Mouse (Mus musculus): ENCODE results near the gene Ttyh1. TPM values are rescaled to one million over a fixed set of nuclear protein-coding genes. Genes with fewer than 3 reads are reported as not detected.
A peak's percentile ranks its signal among the peaks of the same experiment; 100 is the strongest.

Gene Ttyh1
- polyA plus RNA-seq, 1 experiment from 2014 or later, result 2.6 TPM

DNA sequence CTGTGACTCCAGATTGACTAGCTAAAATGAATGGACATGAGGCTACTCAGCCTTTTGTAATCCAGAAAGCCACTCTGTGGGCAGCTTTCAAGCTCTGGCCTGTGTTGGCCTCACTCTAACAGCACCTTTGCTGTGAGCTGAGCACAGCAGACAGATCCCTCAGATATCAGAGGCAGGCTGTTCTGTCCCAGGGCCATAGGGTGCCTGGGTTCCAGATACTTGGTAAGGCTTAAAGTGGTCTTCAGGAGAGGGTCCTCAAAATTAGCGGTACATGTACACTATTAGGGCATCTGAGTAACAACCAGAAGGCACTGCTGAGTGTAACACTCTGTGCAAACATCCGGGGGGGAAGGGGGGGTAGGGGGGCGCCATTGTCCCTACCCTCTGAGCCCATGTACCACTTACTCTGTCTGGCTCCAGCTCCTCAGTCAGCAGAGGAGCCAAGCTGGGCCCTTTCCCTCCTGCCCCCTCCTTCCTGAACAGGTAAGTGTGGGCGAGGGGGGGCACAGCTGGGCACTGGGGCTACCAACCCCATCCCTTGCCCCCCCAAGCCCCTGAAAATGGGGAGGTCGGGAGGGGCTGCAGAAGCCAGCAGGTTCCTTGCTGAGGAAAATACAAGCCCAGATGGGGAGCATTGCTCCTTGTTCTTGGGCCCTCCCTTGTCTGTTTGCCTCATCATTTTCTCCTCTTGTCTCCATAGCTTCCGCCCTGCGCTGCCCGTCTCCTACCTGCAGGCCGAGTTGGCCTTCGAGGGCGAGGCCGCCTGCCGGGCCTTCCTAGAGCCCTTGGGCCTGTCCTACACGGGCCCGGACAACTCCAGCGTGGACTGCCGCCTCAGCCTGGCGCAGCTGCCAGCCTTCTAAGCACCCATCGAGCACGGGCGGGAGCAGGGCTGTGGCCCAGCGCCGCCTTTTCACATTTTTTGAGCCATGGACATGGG, 27.3 kb downstream of the Ttyh1 start:
- WGBS, result 88% methylated on average over 23 of the region's 23 CpGs
- Histone ChIP-seq H3K9me3 (no peaks in the 10 kb centered on the region), H3K27me3 (peaks cover 4% of the 10 kb centered on the region; the same call in 1 of the 2 replicates), H3K9ac (no peak overlapping the region), H3K4me2 (no peak overlapping the region), H3K36me3 (peaks cover 70% of the 10 kb centered on the region), H3K4me3 (no peak overlapping the region), H3K27ac (0 out of 2 replicates have a peak overlapping the region, but pooled peaks have one; percentile 11), H3K4me1 (peaks cover 35% of the 10 kb centered on the region)
- ATAC-seq (ENCODE audit: insufficient number of reproducible peaks, low FRiP score, low TSS enrichment, low read depth), result no peak

DNA sequence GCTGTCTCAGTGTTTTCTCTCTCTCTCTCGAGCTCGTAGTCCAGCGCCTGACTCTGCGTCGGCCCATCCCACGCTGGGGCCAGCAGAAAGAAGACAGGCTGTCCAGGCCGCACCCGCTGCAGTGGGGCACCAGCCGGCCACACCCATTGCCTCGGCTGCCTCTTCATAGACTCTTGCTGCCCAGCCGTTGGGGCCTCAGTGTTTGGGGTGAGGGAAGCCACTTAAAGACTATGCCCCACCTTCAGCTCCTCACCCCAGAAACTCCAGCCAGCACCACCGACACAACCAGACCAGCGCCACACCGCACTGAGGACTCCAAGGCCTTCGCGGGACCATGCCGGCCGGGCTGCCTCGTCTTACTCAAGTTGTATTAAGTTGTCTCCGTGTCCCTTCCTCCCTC, 28.2 kb downstream of the Ttyh1 start:
- H3K27me3 ChIP-seq, result peaks cover 6% of the 10 kb centered on the region; the same call in 1 of the 2 replicates
- H3K9ac ChIP-seq, result no peak overlapping the region
- no peaks in the 10 kb centered on the region for H3K9me3 ChIP-seq
- H3K4me1 ChIP-seq, result peaks cover 37% of the 10 kb centered on the region
- no peak overlapping the region for H3K4me2 ChIP-seq
- WGBS, result 83% methylated on average over 20 of the region's 20 CpGs
- no peak overlapping the region for H3K4me3 ChIP-seq
- no peak overlapping the region for H3K27ac ChIP-seq
- peaks cover 61% of the 10 kb centered on the region for H3K36me3 ChIP-seq
- no peak for ATAC-seq (ENCODE audit: insufficient number of reproducible peaks, low FRiP score, low TSS enrichment, low read depth)

DNA sequence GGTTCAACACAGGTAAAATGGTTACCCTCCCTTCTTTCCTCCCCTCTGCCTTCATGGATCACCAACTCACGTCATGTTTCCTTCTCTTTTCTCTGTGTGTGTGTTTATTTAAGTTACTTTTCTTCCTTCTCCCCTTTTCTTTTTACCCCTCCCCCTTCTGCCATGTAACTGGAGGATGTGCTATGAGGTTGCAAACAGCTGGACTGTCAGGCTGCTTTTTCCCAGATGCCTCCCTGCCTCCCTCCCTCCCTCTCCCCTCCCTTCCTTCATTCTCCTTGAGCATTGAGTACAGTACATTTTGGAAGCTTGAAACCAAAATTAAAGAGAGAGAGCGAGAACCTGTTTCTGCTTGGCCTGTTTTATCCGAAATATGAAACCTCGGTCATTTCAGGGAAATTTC, 28.6 kb downstream of the Ttyh1 start:
- Histone ChIP-seq H3K9ac (no peak overlapping the region), H3K27ac (peak overlapping the region; percentile 98), H3K36me3 (peaks cover 57% of the 10 kb centered on the region), H3K9me3 (no peaks in the 10 kb centered on the region), H3K4me3 (no peak overlapping the region; the same call in 1 of the 2 replicates), H3K4me1 (peaks cover 37% of the 10 kb centered on the region), H3K4me2 (0 out of 2 replicates have a peak overlapping the region, but pooled peaks have one; percentile 79), H3K27me3 (peaks cover 6% of the 10 kb centered on the region; the same call in 1 of the 2 replicates)
- 76% methylated on average over 4 of the region's 4 CpGs for WGBS
- ATAC-seq (ENCODE audit: insufficient number of reproducible peaks, low FRiP score, low TSS enrichment, low read depth), result no peak

DNA sequence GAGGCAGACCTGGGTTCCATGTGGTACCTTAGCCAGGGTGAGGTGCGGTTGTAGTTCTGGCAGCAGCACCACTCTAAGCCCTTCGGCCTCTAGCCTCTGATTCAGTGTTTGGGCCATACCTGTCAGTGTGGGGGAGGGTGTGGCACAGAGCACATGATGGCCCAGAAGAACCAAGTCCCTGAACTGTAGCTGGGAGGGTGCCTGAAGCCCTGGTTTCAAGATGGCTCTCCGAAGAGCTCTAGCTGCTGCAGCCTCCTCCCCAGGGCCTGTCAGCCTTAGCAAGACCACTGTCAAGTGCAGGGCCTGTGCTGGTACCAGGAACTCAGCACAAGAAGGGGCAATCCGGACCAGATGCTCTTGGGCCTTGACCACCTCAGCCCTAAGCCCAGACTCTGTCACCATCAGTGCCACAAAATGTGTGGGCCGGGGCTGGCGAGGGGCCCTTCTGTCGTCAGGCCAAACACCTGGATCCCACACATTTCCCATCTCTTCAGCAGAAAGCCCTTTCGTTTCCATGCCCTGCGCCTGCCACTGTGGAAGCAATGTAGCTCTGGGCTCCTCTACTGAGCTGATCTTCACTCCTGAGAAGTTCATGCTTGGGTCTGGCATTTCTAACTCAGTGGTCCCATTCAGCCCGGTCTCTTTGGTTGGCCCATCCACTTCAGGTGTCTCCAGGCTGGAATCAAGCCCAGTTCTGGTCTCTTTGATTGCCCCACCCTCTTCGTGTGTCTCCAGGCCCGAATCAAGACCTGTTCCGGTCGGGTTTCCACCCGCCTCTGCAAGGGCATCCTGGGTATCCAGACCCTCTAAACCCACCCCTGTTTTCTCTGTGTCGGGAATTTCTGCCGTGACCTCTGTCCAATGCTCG, 29.4 kb downstream of the Ttyh1 start:
- Histone ChIP-seq H3K27me3 (peaks cover 6% of the 10 kb centered on the region; the same call in 1 of the 2 replicates), H3K4me3 (peak overlapping the region; percentile 71), H3K9ac (peak overlapping the region; percentile 82), H3K27ac (peak overlapping the region; percentile 98), H3K4me1 (peaks cover 37% of the 10 kb centered on the region), H3K36me3 (peaks cover 49% of the 10 kb centered on the region), H3K4me2 (peak overlapping the region; percentile 79), H3K9me3 (no peaks in the 10 kb centered on the region)
- 25% methylated on average over 18 of the region's 18 CpGs for WGBS
- peak; percentile 26; the same call in 1 of the 2 replicates for ATAC-seq (ENCODE audit: insufficient number of reproducible peaks, low FRiP score, low TSS enrichment, low read depth)

DNA sequence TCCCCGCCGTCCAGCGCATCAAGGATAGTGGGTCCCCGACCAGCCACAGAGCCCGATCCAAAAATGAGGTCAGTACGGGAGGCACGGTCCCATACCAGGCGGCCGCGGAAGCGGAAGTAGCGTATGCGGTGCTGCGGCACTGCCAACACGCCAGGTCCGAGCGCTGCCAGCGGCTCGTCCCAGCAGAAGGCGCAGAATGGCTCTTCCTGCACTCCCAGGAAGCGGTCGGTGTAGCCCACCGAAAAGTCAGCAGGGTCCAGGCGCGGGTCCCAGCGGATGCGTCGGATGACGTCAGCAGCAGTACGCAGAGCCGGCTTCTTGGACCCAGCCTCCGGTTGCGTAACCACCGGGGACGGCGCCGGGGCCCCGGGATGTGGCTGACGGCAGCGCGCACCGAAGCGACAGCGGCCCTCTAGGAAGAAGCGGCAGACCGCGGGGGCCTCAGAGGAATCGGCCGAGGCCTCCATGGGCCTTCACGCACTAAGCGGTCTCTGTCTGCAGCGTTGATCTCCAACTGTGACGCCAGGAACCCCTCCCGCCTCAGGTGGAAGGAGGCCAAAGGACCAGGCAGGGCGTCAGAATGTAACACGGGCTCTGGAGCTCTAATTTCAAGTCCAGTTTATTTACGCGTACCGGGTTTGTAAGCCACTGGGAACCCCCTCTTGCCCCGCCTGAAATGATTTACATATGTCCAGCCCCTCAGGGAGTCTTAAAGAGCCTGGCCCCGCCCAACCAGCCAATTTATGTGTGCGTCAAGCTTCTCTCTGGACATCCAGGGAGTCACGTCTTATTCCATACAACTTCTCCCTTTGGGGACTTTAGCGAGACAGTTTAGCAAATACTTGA, 30.2 kb downstream of the Ttyh1 start:
- H3K4me1 ChIP-seq, result peaks cover 37% of the 10 kb centered on the region
- ATAC-seq (ENCODE audit: insufficient number of reproducible peaks, low FRiP score, low TSS enrichment, low read depth), result peak; percentile 70
- WGBS, result 1% methylated on average over 64 of the region's 64 CpGs
- H3K27me3 ChIP-seq, result peaks cover 6% of the 10 kb centered on the region; the same call in 1 of the 2 replicates
- no peaks in the 10 kb centered on the region for H3K9me3 ChIP-seq
- H3K36me3 ChIP-seq, result peaks cover 41% of the 10 kb centered on the region
- H3K27ac ChIP-seq, result peak overlapping the region; percentile 98
- H3K9ac ChIP-seq, result peak overlapping the region; percentile 82
- H3K4me3 ChIP-seq, result peak overlapping the region; percentile 71
- H3K4me2 ChIP-seq, result peak overlapping the region; percentile 79

DNA sequence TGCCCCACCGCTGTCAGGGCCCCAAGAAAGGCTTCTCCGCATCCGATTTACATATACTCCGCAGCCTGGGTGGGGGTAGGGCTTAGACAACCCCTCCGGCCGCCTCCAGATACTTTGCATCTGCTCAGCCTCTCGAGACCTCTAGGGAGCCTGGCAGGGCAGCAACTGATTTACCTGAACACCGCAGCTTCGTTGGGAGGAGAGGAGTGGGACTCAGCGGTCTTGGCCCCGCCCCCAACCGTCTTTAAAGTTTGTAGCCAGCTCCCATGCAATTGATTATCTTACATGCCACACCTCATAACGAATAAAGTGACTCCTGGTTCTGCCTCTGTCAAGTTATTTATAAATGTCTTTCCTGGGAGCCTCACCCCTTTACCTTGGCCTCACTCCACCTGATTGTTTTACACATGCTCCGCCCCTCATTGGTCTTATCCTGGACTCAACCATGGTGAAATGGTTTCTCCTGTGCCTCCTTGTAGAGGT, 30.9 kb downstream of the Ttyh1 start, which contains the start of gene Leng9:
TSS of gene Leng9 (minus strand) at position 316 of the 483 bp plus-strand sequence.
- peaks cover 34% of the 10 kb centered on the region for H3K36me3 ChIP-seq
- peak within 1 kb of the TSS; percentile 82 for H3K9ac ChIP-seq
- H3K4me3 ChIP-seq, result peak within 1 kb of the TSS; percentile 71
- H3K27me3 ChIP-seq, result peaks cover 6% of the 10 kb centered on the region; the same call in 1 of the 2 replicates
- H3K9me3 ChIP-seq, result no peaks in the 10 kb centered on the region
- H3K4me1 ChIP-seq, result peaks cover 41% of the 10 kb centered on the region
- H3K27ac ChIP-seq, result peak within 1 kb of the TSS; percentile 98
- 3% methylated on average over 14 of the region's 14 CpGs for WGBS
- ATAC-seq (ENCODE audit: insufficient number of reproducible peaks, low FRiP score, low TSS enrichment, low read depth), result 0 out of 2 replicates have a peak, but pooled peaks have one; percentile 15
- peak within 1 kb of the TSS; percentile 79 for H3K4me2 ChIP-seq

DNA sequence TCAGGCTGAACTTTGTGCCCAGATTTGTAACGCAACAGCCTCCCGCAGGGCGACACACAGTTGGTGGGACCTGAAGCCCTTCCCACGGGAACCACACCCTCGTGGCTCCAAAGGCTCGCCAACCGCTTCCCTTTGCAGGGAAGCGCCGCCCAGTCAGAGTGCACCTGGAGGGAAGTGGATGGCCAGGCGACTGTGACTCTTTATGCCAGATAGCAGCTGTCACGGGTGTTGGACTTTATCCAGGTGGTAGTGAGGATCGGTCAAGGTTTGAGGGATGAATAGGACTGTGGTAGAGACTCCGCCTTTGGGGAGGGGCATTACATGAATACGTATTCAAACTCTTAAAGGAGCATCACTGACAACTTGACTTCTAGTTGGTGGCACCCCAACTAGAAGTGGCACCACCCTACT, 31.6 kb downstream of the Ttyh1 start:
- no peak for ATAC-seq (ENCODE audit: insufficient number of reproducible peaks, low FRiP score, low TSS enrichment, low read depth)
- Histone ChIP-seq H3K9ac (no peak overlapping the region), H3K4me2 (peak overlapping the region; percentile 79; the same call in 1 of the 2 replicates), H3K4me3 (peak overlapping the region; percentile 16), H3K27me3 (peaks cover 6% of the 10 kb centered on the region; the same call in 1 of the 2 replicates), H3K36me3 (peaks cover 27% of the 10 kb centered on the region), H3K4me1 (peaks cover 43% of the 10 kb centered on the region), H3K27ac (no peak overlapping the region), H3K9me3 (no peaks in the 10 kb centered on the region)
- WGBS, result 18% methylated on average over 14 of the region's 14 CpGs

DNA sequence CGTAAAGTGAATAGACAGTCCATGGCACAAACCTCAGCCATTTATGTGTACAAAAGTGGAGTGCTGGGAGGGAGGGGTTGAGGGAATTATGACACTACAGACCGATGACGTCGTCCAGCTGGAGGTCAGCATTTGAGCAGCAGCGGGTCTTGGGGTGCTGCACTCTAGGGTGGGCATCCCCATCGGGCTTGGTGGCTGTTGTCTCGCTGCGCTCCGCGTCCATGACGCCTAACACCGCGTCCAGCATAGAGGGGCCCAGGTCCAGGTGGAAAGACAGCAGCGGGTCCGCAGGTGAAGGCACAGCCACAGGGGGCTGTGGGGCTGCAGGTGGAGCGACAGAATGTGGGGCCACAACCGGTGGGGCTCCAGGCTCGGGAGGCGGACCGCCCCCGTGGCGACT, 32.0 kb downstream of the Ttyh1 start:
- no peak for ATAC-seq (ENCODE audit: insufficient number of reproducible peaks, low FRiP score, low TSS enrichment, low read depth)
- H3K4me3 ChIP-seq, result no peak overlapping the region
- H3K27me3 ChIP-seq, result peaks cover 6% of the 10 kb centered on the region; the same call in 1 of the 2 replicates
- H3K9me3 ChIP-seq, result no peaks in the 10 kb centered on the region
- no peak overlapping the region for H3K27ac ChIP-seq
- no peak overlapping the region for H3K9ac ChIP-seq
- H3K4me2 ChIP-seq, result no peak overlapping the region
- peaks cover 23% of the 10 kb centered on the region for H3K36me3 ChIP-seq
- H3K4me1 ChIP-seq, result peaks cover 43% of the 10 kb centered on the region
- WGBS, result 28% methylated on average over 22 of the region's 22 CpGs

DNA sequence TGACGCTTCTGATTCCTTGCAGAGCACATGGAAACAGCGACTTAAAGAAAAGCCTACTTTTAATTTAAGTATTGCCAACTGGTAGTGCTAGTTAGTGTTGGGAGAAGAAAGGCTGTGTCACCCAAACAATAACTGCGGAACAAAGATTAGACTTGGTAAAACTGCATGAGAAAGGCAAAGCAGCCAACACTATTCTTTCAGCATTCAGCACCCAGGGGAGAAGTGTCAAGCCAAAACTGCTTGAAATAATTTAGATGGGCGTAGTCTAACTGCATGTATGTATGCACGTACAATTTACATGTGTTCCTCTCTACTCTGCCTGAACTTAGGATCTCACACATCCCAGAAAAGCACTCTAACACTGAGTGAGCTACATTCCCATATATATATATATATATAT, 35.1 kb downstream of the Ttyh1 start:
- WGBS, result 56% methylated on average over 5 of the region's 5 CpGs
- no peak for ATAC-seq (ENCODE audit: insufficient number of reproducible peaks, low FRiP score, low TSS enrichment, low read depth)
- H3K4me3 ChIP-seq, result no peak overlapping the region
- 0 out of 2 replicates have a peak, but pooled peaks cover 3% of the 10 kb centered on the region for H3K36me3 ChIP-seq
- H3K4me2 ChIP-seq, result no peak overlapping the region
- no peak overlapping the region for H3K9ac ChIP-seq
- peaks cover 23% of the 10 kb centered on the region for H3K4me1 ChIP-seq
- no peak overlapping the region for H3K27ac ChIP-seq
- no peaks in the 10 kb centered on the region for H3K9me3 ChIP-seq
- peaks cover 6% of the 10 kb centered on the region; the same call in 1 of the 2 replicates for H3K27me3 ChIP-seq

DNA sequence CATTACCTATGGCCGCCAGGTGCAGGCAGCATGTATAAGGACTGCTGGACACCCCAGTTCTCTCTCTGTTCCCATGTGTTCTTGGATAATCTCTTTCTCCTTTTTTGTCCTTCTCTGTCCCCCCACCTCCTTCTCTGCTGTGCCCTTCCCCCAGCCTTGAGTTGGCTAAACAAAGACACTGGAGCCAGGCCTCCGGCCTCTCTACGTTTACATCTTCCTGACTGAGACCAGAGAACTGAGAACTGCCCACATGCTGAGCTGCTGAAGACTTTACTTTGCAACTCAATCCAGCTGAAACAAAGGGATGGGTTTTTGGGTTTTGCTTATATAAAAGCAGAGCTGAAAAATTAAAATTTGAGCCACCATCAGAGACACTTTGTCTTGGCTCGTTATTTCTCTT, 35.8 kb downstream of the Ttyh1 start:
- peaks cover 6% of the 10 kb centered on the region; the same call in 1 of the 2 replicates for H3K27me3 ChIP-seq
- no peaks in the 10 kb centered on the region for H3K9me3 ChIP-seq
- 0 out of 2 replicates have a peak, but pooled peaks cover 3% of the 10 kb centered on the region for H3K36me3 ChIP-seq
- no peak overlapping the region for H3K4me2 ChIP-seq
- no peak for ATAC-seq (ENCODE audit: insufficient number of reproducible peaks, low FRiP score, low TSS enrichment, low read depth)
- no peak overlapping the region for H3K27ac ChIP-seq
- no peak overlapping the region for H3K4me3 ChIP-seq
- 63% methylated on average over 4 of the region's 4 CpGs for WGBS
- H3K9ac ChIP-seq, result no peak overlapping the region
- peaks cover 21% of the 10 kb centered on the region for H3K4me1 ChIP-seq
